In genomic region chr2:51981630-51982029, GRCm38 (mm10) we compare ENCODE assay signal across 9 mouse cellular contexts. TPM values are rescaled to one million over a fixed set of nuclear protein-coding genes. Genes with fewer than 3 reads are reported as not detected.
DNase-seq lines count a peak whose midpoint lies in the region; ATAC-seq lines count a peak whose summit lies in the region.
"Had no signal": no experiment of that assay in that cellular context is flagged by ENCODE, and none has a peak within 500 bp of the region (broad histone marks: within the 10 kb centered on the region; RNA-seq: fewer than 3 reads in every experiment).

No protein-coding gene starts in this region.

- ATAC-seq in erythroblast, adult 5-6 weeks (replicated peaks; ENCODE audit: low FRiP score, poor library complexity, severe bottlenecking), result 0 out of 2 replicates have a peak, but pooled peaks have one; percentile 21
- no peak for ATAC-seq in intestine, embryonic 16.5 days
- ATAC-seq in monocyte, adult 5-6 weeks (replicated peaks; ENCODE audit: insufficient number of reproducible peaks, low FRiP score, low TSS enrichment, poor library complexity, severe bottlenecking), result no peak
- ATAC-seq: Patski had no signal

- H3K4me3 ChIP-seq in intestine, embryonic 16.5 days (ENCODE audit: low read length), result no peak overlapping the region

- H3K4me1 ChIP-seq in intestine, embryonic 16.5 days (ENCODE audit: control insufficient read depth, insufficient read depth, low read length), result peaks cover 6% of the 10 kb centered on the region; the same call in 1 of the 2 replicates

- 46% methylated on average over 11 of the region's 11 CpGs for WGBS in intestine, embryonic 16.5 days

- H3K27ac ChIP-seq in intestine, embryonic 16.5 days (ENCODE audit: low read length), result peak overlapping the region; percentile 1

- no peaks in the 10 kb centered on the region for H3K36me3 ChIP-seq in intestine, embryonic 16.5 days (ENCODE audit: control insufficient read depth, insufficient read depth, low read length)

- H3K9me3 ChIP-seq in intestine, embryonic 16.5 days (ENCODE audit: control insufficient read depth, low read length), result no peaks in the 10 kb centered on the region

- DNase-seq in heart, adult 11 months, result peak; percentile 96
- DNase-seq in heart, postnatal 25 days (ENCODE audit: low spot score), result no peak
- peak; percentile 33 to 46 for DNase-seq in lung, adult 18-20 months
- DNase-seq in Muller cell, postnatal 12 days (ENCODE audit: inconsistent ontology term), result no peak
- no peak for DNase-seq in testis, postnatal 14 days (ENCODE audit: low spot score)

- no peaks in the 10 kb centered on the region for H3K27me3 ChIP-seq in intestine, embryonic 16.5 days (replicated peaks; ENCODE audit: control insufficient read depth, insufficient read depth, low read length)
- H3K27me3 ChIP-seq: Patski had no signal

- intact Hi-C loops in heart, postnatal 25 days (cut with DNase I), result no loop called here

- H3K9ac ChIP-seq in intestine, embryonic 16.5 days (ENCODE audit: low read depth, low read length), result peak overlapping the region; percentile 17; the same call in 1 of the 2 replicates

- peak overlapping the region; percentile 11; the same call in 1 of the 2 replicates for H3K4me2 ChIP-seq in intestine, embryonic 16.5 days (ENCODE audit: low read depth, low read length)

RNA-seq across cellular contexts. Expression of gene Nmi, which starts 8.3 kb away (rescaled TPM):
- 1 to 10 TPM; 5.6 to 6.4 TPM for total RNA-seq in heart, postnatal 25 days (2021)
- 2.3 and 17.1 TPM in 2 replicates for total RNA-seq in erythroblast, adult 5-6 weeks (2015; ENCODE audit: low replicate concordance)
- 10.8 and 30.0 TPM in 2 replicates for total RNA-seq in erythroblast, adult 5-6 weeks (2017; ENCODE audit: low replicate concordance)
- 18.7 and 21.4 TPM in 2 replicates for polyA plus RNA-seq in intestine, embryonic 16.5 days (2015; fragmentation: Nextera tagmentation; extraction: Ambion mirVana)
- total RNA-seq in monocyte, adult 5-6 weeks (2017), result 91.7 to 159 TPM (median 151 TPM) in 3 replicates

RNA-seq across cellular contexts. Expression of gene Rbm43, which starts 46.7 kb away (rescaled TPM):
- total RNA-seq in heart, postnatal 25 days (2021), result 1 to 10 TPM; 3.9 to 4.4 TPM
- total RNA-seq in erythroblast, adult 5-6 weeks (2015; ENCODE audit: low replicate concordance), result 13.3 and 25.7 TPM in 2 replicates
- 12.5 and 16.9 TPM in 2 replicates for total RNA-seq in erythroblast, adult 5-6 weeks (2017; ENCODE audit: low replicate concordance)
- 8.3 and 9.3 TPM in 2 replicates for polyA plus RNA-seq in intestine, embryonic 16.5 days (2015; fragmentation: Nextera tagmentation; extraction: Ambion mirVana)
- total RNA-seq in monocyte, adult 5-6 weeks (2017), result 15.0 to 30.3 TPM (median 16.0 TPM) in 3 replicates

RNA-seq across cellular contexts. Expression of gene Tnfaip6, which starts 56.2 kb away (rescaled TPM):
- total RNA-seq in heart, postnatal 25 days (2021), result under 1 TPM; 0.75 to 0.98 TPM
- not detected in 2 replicates for total RNA-seq in erythroblast, adult 5-6 weeks (2015; ENCODE audit: low replicate concordance)
- total RNA-seq in erythroblast, adult 5-6 weeks (2017; ENCODE audit: low replicate concordance), result 1.1 TPM in 1 of 2 replicates, not detected in the other
- 2.1 and 2.3 TPM in 2 replicates for polyA plus RNA-seq in intestine, embryonic 16.5 days (2015; fragmentation: Nextera tagmentation; extraction: Ambion mirVana)
- total RNA-seq in monocyte, adult 5-6 weeks (2017), result 0.57 TPM in 1 of 3 replicates, not detected in the others
- polyA plus RNA-seq: Patski had no signal

Comparison
In these comparisons a context has a peak if more than half of its experiments do, and no peak if none do; other contexts are left out.
1. DNase-seq: peak in heart, adult 11 months (single experiment) and lung, adult 18-20 months (2 of 2); none in heart, postnatal 25 days (single experiment), Muller cell, postnatal 12 days (single experiment) and testis, postnatal 14 days (single experiment).